Mouse (Mus musculus) cerebellum, postnatal 10 days (tissue): ENCODE results near the gene Sft2d1.

Source experiments
- DNase-seq, 2 experiments: peaks; one replicate each; pipeline ENCODE4 v3.0.0; 2021; ENCODE audit warnings: mixed read lengths in 2 of 2

The Sft2d1 gene

GRCm38 (mm10) chr17:8367514-8368480 is 56.9 kb downstream of the Sft2d1 start:
- DNase-seq, result peak; percentile 79 to 81

GRCm38 (mm10) chr17:8368570-8368969 is 57.7 kb downstream of the Sft2d1 start:
- DNase-seq, result peak; percentile 87 to 88

GRCm38 (mm10) chr17:8369171-8369570 is 58.3 kb downstream of the Sft2d1 start:
- peak; percentile 53 to 57 for DNase-seq

- DNase-seq, result peak; percentile 78 to 83
Measured at GRCm38 (mm10) chr17:8370634-8371229, 59.8 kb downstream of the Sft2d1 start.

- DNase-seq, result peak; percentile 91 to 95
Measured at GRCm38 (mm10) chr17:8371834-8372233, 60.9 kb downstream of the Sft2d1 start.

- peak; percentile 93 for DNase-seq
Measured at GRCm38 (mm10) chr17:8372286-8373046, 61.6 kb downstream of the Sft2d1 start.
